Mouse (Mus musculus) hindbrain, embryonic 10.5 days (tissue): ENCODE measurements around the gene Hnrnpu. TPM values are rescaled to one million over a fixed set of nuclear protein-coding genes. Genes with fewer than 3 reads are reported as not detected.
A peak's percentile ranks its signal among the peaks of the same experiment; 100 is the strongest.
"Not testable (repeated sequence)": the region's sequence is repeated elsewhere in the genome, so short reads cannot be mapped to it uniquely, and the experiment has no call there.

Experiments used
- DNase-seq: peaks from one replicate; pipeline ENCODE4 v3.0.0-alpha.2; 2017; ENCODE audit warnings: low spot score
- H3K27ac ChIP-seq: fragments of 300-500 bp; sonication (generic); 2 replicates; pipeline ENCODE4 v1.5.1; 2016; ENCODE audit warnings: mild to moderate bottlenecking, moderate library complexity
- H3K27me3 ChIP-seq: fragments of 300-500 bp; sonication (generic); 2 replicates; pipeline ENCODE4 v1.6.1; 2016; ENCODE audit warnings: mild to moderate bottlenecking; ENCODE audit not compliant: poor library complexity, insufficient read depth, severe bottlenecking
- H3K36me3 ChIP-seq: fragments of 300-500 bp; sonication (generic); 2 replicates; pipeline ENCODE4 v1.6.1; 2016; ENCODE audit warnings: mild to moderate bottlenecking, moderate library complexity
- H3K4me1 ChIP-seq: fragments of 300-500 bp; sonication (generic); replicated peaks from 2 replicates; pipeline ENCODE4 v1.6.1; 2016; ENCODE audit warnings: mild to moderate bottlenecking
- H3K4me3 ChIP-seq: fragments of 300-500 bp; sonication (generic); 2 replicates; pipeline ENCODE4 v1.5.1; 2016; ENCODE audit warnings: mild to moderate bottlenecking, moderate library complexity
- H3K9me3 ChIP-seq: fragments of 300-500 bp; sonication (generic); 2 replicates; pipeline ENCODE4 v1.6.1; 2016; ENCODE audit warnings: mild to moderate bottlenecking, moderate library complexity
- WGBS: fragments of 180-500 bp; shearing (Covaris S2); methylation state at CpG from one replicate; pipeline ENCODE4 v1.1.7; 2016; 5-methylcytosine and 5-hydroxymethylcytosine counted together
- polyA plus RNA-seq: library from polyadenylated mRNA; unstranded; fragments of >200 nt; fragmentation: Nextera tagmentation; extraction: Ambion mirVana; gene quantifications from 2 replicates; pipeline ENCODE4 v1.2.1, GENCODE M21; 2016

The Hnrnpu gene
- polyA plus RNA-seq, 1 experiment from 2014 or later, result 466 TPM

DNA sequence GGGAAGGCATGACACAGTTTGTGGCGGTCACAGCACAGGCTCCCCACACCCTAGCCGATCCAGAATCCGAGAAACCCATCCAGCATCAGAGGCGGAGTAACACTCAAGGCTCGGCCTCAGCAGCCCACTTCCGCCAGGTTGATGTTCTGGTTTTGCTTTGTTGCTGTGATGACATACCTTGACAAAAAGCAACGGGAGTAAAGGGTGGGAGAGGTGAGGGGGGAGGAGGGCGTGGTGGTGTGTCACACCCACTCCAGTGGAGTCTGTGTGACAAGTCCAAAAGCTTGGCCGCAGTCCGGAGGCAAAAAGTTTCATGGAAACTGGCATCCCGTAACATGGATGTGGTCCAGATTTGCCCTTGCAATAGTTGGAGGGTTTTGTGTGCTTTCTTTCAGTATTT, 22.7 kb upstream of the Hnrnpu start:
- no peak overlapping the region for H3K4me3 ChIP-seq
- H3K9me3 ChIP-seq, result no peaks in the 10 kb centered on the region
- no peaks in the 10 kb centered on the region for H3K4me1 ChIP-seq
- WGBS, result 86% methylated on average over 11 of the region's 11 CpGs
- H3K36me3 ChIP-seq, result no peaks in the 10 kb centered on the region
- no peaks in the 10 kb centered on the region for H3K27me3 ChIP-seq
- DNase-seq, result no peak
- no peak overlapping the region for H3K27ac ChIP-seq

DNA sequence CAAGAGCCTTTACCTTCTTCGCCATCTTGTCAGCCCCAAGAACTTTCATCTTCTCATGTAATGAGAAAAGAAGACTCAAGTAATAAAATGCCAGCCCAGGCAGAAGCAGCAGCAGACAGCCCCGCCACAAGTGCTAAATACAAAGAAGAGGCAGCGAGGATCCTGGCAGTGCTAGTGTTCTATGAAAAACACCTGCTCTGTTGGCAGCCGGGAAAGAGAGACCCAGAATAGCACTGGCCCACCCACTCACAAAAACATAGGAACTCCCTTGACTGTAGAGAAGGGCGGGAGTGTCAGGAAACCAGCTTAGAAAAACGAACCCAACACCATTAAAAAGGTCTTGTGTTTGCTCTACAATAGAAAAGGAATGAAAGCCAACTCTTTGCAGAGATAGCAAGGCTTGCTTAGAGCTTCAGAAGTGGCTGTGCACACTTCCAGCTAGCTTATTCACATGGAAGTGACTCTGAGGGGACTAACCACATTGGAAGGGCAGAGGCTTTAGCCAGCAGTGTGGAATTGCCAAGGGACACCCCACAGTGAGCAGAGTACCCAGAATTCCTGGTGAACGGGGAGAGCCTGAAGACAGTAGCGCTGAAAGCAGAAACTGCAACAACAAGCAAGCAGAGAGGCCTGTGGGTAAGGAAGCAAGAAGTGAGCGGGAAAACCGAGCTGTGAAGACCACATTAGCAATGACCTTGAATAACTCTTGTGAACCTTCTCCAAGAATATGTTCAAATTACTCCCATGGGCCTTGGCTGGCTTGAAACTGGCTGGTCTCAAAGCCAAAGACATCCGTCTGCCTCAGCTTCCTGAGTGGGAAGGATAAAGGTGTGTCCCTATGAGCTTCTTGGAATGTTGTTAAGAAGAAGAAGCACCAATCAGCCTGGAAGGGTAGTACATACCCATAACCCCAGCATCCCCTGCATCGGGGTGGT, 20.4 kb upstream of the Hnrnpu start:
- DNase-seq, result no peak
- H3K4me3 ChIP-seq, result no peak overlapping the region
- H3K9me3 ChIP-seq, result no peaks in the 10 kb centered on the region
- no peaks in the 10 kb centered on the region for H3K36me3 ChIP-seq
- 72% methylated on average over 12 of the region's 12 CpGs for WGBS
- H3K27ac ChIP-seq, result no peak overlapping the region
- no peaks in the 10 kb centered on the region for H3K4me1 ChIP-seq
- H3K27me3 ChIP-seq, result no peaks in the 10 kb centered on the region

DNA sequence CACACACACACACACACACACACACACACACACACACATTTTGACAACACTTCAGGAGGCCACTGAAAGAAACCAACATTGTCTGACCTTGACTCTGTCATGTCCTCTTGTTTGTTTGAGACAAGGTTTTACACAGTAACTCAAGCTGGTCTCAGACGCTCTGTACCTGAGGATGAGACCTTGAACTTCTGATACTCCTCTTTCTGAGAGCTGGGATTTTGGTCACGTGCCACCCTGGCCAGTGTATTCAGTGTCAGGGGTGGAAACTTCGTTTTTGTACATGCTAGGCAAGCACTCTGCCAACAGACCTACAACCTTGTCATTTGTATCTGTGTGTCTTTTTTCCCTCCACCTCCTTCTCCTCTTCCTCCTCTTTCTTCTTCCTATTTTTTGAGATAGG, 17.0 kb upstream of the Hnrnpu start:
- no peaks in the 10 kb centered on the region for H3K36me3 ChIP-seq
- no peak for DNase-seq
- WGBS, result 69% methylated on average over 3 of the region's 3 CpGs
- H3K9me3 ChIP-seq, result no peaks in the 10 kb centered on the region
- no peaks in the 10 kb centered on the region for H3K27me3 ChIP-seq
- no peak overlapping the region for H3K27ac ChIP-seq
- H3K4me3 ChIP-seq, result no peak overlapping the region
- no peaks in the 10 kb centered on the region for H3K4me1 ChIP-seq

DNA sequence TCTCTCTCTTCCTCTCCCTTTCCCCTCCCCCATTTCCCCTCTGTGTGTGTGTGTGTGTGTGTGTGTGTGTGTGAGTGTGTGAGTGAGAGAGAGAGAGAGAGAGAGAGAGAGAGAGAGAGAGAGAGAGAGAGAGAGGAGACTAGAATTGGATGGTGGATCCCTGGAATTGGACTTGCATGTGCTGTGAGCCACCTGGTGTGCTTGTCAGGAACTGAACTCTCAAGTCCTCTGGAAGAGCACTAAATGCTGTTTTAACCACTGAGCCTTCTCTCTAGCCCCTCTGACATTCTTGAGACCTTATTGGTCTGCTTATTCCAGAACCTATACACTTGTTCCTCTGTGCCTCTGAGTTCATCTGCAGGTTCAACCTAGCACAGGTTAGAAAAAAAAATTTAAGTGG, 14.0 kb upstream of the Hnrnpu start:
- Histone ChIP-seq H3K27ac (no peak overlapping the region), H3K4me3 (no peak overlapping the region), H3K9me3 (no peaks in the 10 kb centered on the region), H3K36me3 (no peaks in the 10 kb centered on the region), H3K27me3 (no peaks in the 10 kb centered on the region), H3K4me1 (no peaks in the 10 kb centered on the region)
- no peak for DNase-seq

DNA sequence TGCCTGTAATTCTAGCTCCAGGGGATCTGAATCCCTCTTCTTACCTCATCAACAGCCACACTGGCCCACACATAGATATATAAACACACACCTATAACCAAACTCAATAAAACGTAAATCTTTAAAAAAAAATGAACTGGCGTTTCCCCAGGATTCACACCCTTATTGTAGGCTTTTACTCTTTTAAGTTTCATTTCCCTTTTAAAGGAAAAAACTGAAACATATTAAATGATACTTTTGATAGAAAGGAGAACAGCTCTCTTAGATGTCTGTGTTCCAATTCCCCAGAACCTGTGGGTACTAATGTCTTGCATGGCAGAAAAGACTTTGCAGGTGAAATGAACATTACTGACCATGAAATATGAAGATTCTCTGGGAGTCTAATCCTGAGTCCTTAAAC, 13.2 kb upstream of the Hnrnpu start:
- no peak for DNase-seq
- no peaks in the 10 kb centered on the region for H3K9me3 ChIP-seq
- no peak overlapping the region for H3K4me3 ChIP-seq
- H3K27me3 ChIP-seq, result no peaks in the 10 kb centered on the region
- H3K36me3 ChIP-seq, result no peaks in the 10 kb centered on the region
- no peaks in the 10 kb centered on the region for H3K4me1 ChIP-seq
- 89% methylated on average over 2 of the region's 2 CpGs for WGBS
- no peak overlapping the region for H3K27ac ChIP-seq

DNA sequence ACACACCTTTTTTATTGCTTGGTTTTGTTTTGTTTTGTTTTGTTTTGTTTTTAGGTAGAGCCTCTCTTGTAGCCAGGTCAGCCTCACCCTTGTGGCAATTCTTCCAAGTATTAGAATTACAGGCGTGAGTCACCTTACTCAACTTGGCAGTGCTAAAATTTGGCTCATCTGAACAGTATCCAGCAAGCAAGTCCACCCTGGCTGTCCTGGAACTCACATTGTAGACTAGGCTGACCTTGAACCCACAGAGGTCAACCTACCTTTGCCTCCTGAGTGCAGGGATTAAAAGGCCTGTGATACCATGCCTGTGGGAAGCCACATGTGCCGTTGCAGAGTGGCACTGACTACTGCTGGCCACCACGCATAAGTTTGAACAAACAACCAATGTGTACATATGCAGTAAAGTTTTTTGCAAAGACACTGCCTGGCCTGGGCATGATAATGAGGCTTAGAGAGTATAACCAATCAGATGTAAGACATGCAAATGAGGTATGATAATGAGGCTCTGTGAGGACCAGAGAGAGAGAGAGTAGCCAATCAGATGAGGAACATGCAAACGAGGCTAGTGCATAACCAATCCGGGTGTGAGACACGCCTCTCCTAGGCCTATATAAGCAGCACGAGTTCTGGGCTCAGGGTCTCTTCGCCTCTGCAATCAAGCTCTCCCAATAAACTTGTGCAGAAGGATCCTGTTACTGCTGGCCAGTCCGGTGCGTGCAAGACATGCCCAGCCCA, 6.6 kb upstream of the Hnrnpu start:
- WGBS, result 92% methylated on average over 10 of the region's 10 CpGs
- DNase-seq, H3K27ac ChIP-seq, H3K9me3 ChIP-seq, H3K27me3 ChIP-seq, H3K36me3 ChIP-seq, H3K4me1 ChIP-seq, H3K4me3 ChIP-seq: not testable (repeated sequence)

DNA sequence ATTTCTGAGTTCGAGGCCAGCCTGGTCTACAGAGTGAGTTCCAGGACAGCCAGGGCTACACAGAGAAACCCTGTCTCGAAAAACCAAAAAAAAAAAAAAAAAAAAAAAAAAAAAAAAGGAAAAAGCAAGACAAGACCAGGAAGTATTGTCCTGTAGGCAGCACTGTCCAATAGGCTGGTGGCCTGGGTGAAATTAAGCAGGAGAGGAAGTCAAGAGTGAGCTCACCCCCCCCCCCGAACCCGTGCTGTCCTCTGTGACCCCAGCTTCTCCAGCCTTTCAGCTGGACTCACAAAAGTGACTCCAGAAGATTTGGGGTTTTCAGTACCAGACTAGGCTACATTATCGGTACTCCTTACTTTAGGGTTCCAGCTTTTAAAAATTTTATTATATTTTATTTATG, 5.0 kb upstream of the Hnrnpu start:
- Histone ChIP-seq H3K27ac (no peak overlapping the region), H3K27me3 (no peaks in the 10 kb centered on the region), H3K4me3 (no peak overlapping the region), H3K9me3 (no peaks in the 10 kb centered on the region), H3K36me3 (no peaks in the 10 kb centered on the region), H3K4me1 (peaks cover 8% of the 10 kb centered on the region)
- DNase-seq, result no peak
- WGBS, result 87% methylated on average over 5 of the region's 5 CpGs

DNA sequence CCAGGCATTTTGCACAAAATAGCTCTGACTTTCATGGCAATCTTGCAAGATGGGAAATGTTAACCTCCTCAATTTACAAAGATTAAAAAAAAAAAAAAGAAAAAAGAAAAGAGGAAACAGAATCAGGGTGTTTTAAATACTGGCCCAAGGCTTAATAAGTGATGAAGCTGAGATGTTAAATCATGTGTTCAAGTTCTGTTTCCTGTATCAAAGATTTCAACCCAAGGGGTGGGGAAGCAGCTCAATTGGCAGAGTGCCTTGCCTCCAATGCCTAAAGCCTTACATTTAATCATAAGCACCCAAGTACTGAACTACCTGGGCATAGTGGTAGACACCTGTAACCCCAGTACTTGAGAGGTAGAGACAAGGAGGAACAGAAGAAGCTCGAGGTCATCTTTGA, 4.5 kb upstream of the Hnrnpu start:
- no peak for DNase-seq
- H3K4me1 ChIP-seq, result peaks cover 8% of the 10 kb centered on the region

DNA sequence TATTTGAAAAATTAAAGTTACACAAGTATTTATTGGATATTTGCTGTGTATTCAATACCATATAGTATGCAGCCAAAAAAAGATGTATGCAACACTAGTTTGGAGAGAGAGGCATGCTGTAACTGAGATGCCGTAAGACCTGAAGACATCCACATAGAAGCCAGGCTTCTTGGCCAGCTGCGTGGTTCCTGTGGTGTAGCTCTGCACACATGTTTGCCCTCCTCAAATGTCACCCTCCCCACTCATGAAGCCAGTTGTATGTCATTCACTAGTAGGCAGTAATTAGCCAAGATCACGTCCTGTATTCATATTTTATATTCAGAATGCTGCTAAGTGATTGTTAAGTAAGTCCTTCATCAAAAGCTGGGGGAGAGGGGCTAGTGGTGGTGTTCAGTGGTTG, 3.8 kb upstream of the Hnrnpu start:
- H3K4me3 ChIP-seq, result no peak overlapping the region
- no peaks in the 10 kb centered on the region for H3K27me3 ChIP-seq
- 90% methylated on average over 3 of the region's 3 CpGs for WGBS
- H3K27ac ChIP-seq, result no peak overlapping the region
- no peak for DNase-seq
- H3K4me1 ChIP-seq, result peaks cover 8% of the 10 kb centered on the region
- H3K9me3 ChIP-seq, result no peaks in the 10 kb centered on the region
- H3K36me3 ChIP-seq, result no peaks in the 10 kb centered on the region

More for the DNA sequence above, 4.5 kb upstream of the Hnrnpu start:
- Histone ChIP-seq H3K27me3 (no peaks in the 10 kb centered on the region), H3K27ac (no peak overlapping the region), H3K9me3 (no peaks in the 10 kb centered on the region), H3K4me3 (no peak overlapping the region), H3K36me3 (no peaks in the 10 kb centered on the region)
- 69% methylated on average over 1 of the region's 1 CpGs for WGBS

DNA sequence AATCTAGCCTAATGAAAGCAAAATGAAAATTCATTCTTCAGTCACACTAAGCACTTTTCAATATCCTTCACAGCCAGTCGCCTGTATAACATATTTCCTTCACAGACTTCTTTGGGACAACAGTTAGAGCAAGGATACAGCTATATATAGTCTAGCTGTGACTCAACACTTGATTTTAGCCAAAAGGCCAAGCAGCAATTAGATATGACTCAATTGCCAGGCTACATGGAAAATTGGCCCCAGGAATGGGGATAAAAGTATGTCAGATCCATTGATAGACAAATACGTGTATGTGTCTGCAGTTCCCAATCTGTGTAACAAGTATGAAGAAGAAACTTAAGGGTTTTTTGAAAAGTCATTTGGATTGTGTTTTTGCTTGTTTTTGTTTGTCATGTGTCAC, 2.6 kb upstream of the Hnrnpu start:
- Histone ChIP-seq H3K4me3 (no peak overlapping the region), H3K36me3 (peaks cover 10% of the 10 kb centered on the region), H3K27me3 (no peaks in the 10 kb centered on the region), H3K27ac (no peak overlapping the region), H3K4me1 (peaks cover 9% of the 10 kb centered on the region), H3K9me3 (no peaks in the 10 kb centered on the region)
- 91% methylated on average over 2 of the region's 2 CpGs for WGBS
- DNase-seq, result no peak

DNA sequence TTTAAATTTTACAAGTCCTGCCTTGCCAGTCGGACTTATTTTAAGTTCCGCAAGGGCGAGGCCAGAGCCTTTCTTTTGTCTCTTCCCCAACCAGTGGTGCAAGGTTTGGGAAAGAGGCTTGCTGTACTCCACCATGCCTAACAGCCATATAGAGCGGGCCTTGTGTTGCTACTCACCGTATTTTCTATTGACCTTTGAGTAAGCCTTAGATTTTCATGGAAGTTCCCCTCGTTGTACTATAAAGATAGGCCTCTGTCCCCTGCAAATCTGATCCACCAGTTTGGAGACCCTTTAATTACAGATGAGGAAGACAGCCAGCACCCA, 683 bp upstream of the Hnrnpu start:
- WGBS, result 4% methylated on average over 6 of the region's 6 CpGs
- no peaks in the 10 kb centered on the region for H3K27me3 ChIP-seq
- peak overlapping the region; percentile 100 for H3K27ac ChIP-seq
- peaks cover 29% of the 10 kb centered on the region for H3K36me3 ChIP-seq
- peak overlapping the region; percentile 100 for H3K4me3 ChIP-seq
- no peaks in the 10 kb centered on the region for H3K9me3 ChIP-seq
- peak; percentile 55 for DNase-seq
- peaks cover 25% of the 10 kb centered on the region for H3K4me1 ChIP-seq

DNA sequence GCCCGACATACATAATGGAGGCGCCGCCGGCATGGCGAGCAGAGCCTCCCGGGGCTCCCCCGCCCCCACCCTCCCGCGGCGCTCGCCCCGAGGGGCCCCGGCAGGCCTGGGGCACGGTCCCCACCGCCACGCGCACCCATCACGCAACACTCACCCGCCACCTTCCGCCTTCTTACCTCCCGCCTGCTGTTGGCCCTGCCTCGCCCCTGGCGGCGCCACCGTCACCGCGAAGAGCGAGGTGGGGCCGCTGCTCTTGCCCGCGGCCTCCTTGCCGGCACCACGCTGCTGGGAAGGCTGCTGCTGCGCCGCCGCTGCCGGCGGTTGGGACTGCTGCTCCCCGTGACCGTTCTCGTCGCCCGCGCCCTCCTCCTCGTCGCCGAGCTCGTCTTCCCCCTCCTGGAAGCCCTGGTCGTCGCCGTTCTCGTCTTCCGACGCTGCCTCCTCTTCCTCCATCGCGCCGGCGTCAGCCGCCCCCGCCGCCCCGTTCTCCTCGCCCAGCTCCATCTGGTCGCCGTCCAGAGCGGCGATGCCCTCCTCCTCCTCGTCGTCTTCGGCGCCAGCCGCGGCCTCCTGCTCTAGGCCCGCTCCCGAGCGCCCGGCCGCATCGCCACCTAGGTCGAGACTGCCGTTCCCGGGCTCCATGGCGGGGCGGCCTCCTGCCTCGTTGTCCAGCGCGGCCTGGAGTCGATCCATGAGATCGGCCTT, 668 bp downstream of the Hnrnpu start:
- DNase-seq, result no peak
- WGBS, result under 1% methylated on average over 89 of the region's 89 CpGs
- peak overlapping the region; percentile 100 for H3K4me3 ChIP-seq

DNA sequence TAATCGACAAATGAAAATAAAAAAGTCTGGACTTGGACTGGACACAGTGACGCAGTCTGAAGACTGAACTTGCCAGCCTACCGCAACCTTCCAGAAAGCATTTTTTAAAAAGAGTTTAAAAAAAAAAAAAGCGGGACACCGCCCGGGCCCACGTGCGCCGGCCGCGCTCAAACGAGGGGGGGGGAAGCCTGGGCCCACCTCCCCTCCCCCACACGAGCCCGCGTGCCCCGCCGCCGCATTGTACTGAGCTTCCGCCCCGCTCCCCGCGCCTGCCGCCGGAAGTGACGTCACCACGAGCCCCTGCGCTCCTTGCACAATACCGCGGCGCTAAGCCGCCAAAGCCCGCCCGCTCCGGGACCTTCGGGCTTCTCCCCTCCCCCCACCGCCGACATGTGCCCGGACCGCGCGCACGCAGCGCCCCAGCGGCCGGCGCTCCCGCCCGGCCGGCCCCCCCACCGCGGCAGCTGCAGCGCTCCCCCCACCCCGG, 1.3 kb downstream of the Hnrnpu start:
- Histone ChIP-seq H3K27me3 (no peaks in the 10 kb centered on the region), H3K9me3 (no peaks in the 10 kb centered on the region), H3K4me3 (peak overlapping the region; percentile 100), H3K27ac (peak overlapping the region; percentile 100), H3K36me3 (peaks cover 49% of the 10 kb centered on the region), H3K4me1 (peaks cover 32% of the 10 kb centered on the region)
- DNase-seq, result peak; percentile 95
- WGBS, result 4% methylated on average over 53 of the region's 53 CpGs

More for the DNA sequence above, 668 bp downstream of the Hnrnpu start:
- Histone ChIP-seq H3K36me3 (peaks cover 43% of the 10 kb centered on the region), H3K9me3 (no peaks in the 10 kb centered on the region), H3K27me3 (no peaks in the 10 kb centered on the region), H3K4me1 (peaks cover 32% of the 10 kb centered on the region), H3K27ac (peak overlapping the region; percentile 100)
